Mouse (Mus musculus): Measurements from ENCODE around the gene Gm28372. TPM values are rescaled to one million over a fixed set of nuclear protein-coding genes. Genes with fewer than 3 reads are reported as not detected.

The Gm28372 gene
- total and polyA plus RNA-seq, 3 experiments, result 0.23 TPM; not detected in 2

- dilution Hi-C loops (cut with MboI; ENCODE audit: extremely low pct_ligation_motif_present, extremely low pct_unique_long_range_greater_than_20kb, low sequenced_read_pairs), result no loop called here
- Histone ChIP-seq H3K4me3 (replicated peaks in 1 of 3; ENCODE audit: low read depth in 2 of 3, low read length in 2 of 3, poor library complexity in 1 of 3) (peak overlapping the region; percentile 76 to 91 (median 89)), H3K27me3 (replicated peaks) (no peaks in the 10 kb centered on the region), H3K27ac (ENCODE audit: insufficient read depth, low read depth) (no peak overlapping the region), H3K4me2 (ENCODE audit: insufficient read depth, low read depth, poor library complexity, severe bottlenecking) (peak overlapping the region; percentile 70), H3K79me2 (replicated peaks; ENCODE audit: control insufficient read depth, extremely low read depth, insufficient read depth, poor library complexity, severe bottlenecking) (peaks cover 13% of the 10 kb centered on the region), H3K36me3 (replicated peaks in 1 of 2; ENCODE audit: control insufficient read depth in 1 of 2, insufficient read depth in 1 of 2, low read length in 1 of 2) (peaks cover 3 to 18% of the 10 kb centered on the region in 2 experiments), H3K4me1 (ENCODE audit: control insufficient read depth in 1 of 2, insufficient read depth in 2 of 2) (peaks cover 0 to 32% of the 10 kb centered on the region in 2 experiments; a peak in 2 of 4 replicates), H3K9me3 (replicated peaks; ENCODE audit: low read length) (no peaks in the 10 kb centered on the region), H3K9ac (ENCODE audit: insufficient read depth, low read depth) (peak overlapping the region; percentile 16; the same call in 1 of the 2 replicates)
- TF ChIP-seq CTCF (conservative IDR thresholded peaks at IDR 0.05 in 1 of 2, IDR thresholded peaks at IDR 0.05 in 1 of 2; ENCODE audit: low read depth in 2 of 2, low read length in 2 of 2), result peak in 1 of 2 experiments; percentile 33; a peak in 2 of 4 replicates
- TF ChIP-seq RAD21 (IDR thresholded peaks at IDR 0.05; ENCODE audit: low read depth, low read length), result peak; percentile 29
- no peak for TF ChIP-seq SIN3A (IDR thresholded peaks at IDR 0.05; ENCODE audit: low read length)
- DNase-seq (ENCODE audit: extremely low read depth), result peak; percentile 37
- in situ Hi-C loops (cut with MboI; ENCODE audit: low pct_ligation_motif_present, low pct_unique_long_range_greater_than_20kb, low sequenced_read_pairs), result loop anchor here (10.0 kb wide), 1 partner anchor 106 kb away; no protein-coding TSS in a partner anchor
Observed at GRCm38 (mm10) chr2:130449021-130449793, 44.2 kb downstream of the Gm28372 start.

DNA sequence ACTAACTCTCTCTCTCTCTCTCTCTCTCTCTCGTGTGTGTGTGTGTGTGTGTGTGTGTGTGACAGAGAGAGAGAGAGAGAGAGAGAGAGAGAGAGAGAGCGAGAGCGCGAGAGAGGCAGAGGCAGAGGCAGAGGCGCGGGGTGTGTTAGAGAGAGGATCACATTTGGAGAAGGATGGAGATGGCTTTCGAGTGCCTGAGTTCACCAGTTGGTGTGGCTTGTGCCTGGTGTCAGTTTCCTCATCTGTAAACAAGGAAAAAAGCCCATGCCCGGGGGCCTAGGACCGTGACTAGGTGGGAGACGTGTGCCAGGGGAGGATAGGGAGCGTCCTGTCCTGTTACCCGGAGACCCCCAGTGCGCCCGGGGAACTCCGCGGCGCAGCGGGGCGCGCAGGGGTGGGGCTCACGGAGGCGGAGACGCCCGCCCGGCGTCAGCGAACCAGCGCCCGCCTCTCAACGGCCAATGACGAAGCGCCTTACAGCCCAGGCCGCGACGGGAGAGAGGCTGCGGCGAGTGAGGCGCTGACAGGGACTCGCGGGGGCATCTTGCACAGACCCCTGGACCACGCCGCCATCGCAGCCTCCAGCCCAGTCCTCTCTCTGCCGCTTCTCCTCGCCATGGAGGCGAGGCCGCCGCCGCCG is 44.9 kb downstream of the Gm28372 start, which contains the start of gene Ptpra:
TSS of gene Ptpra (plus strand) at position 485 of the 640 bp plus-strand sequence.
- in situ Hi-C loops (cut with MboI; ENCODE audit: low pct_ligation_motif_present, low pct_unique_long_range_greater_than_20kb, low sequenced_read_pairs), result loop anchor here (10.0 kb wide), 1 partner anchor 105 kb away; no protein-coding TSS in a partner anchor
- H3K9ac ChIP-seq (ENCODE audit: insufficient read depth, low read depth), result peak within 1 kb of the TSS; percentile 55
- 0 out of 2 replicates have a peak within 1 kb of the TSS, but pooled peaks have one; percentile 5 for H3K27ac ChIP-seq (ENCODE audit: insufficient read depth, low read depth)
- peaks cover 0 to 16% of the 10 kb centered on the region in 2 experiments for H3K36me3 ChIP-seq (replicated peaks in 1 of 2; ENCODE audit: control insufficient read depth in 1 of 2, insufficient read depth in 1 of 2, low read length in 1 of 2)
- no peaks in the 10 kb centered on the region for H3K27me3 ChIP-seq (replicated peaks)
- peak within 1 kb of the TSS; percentile 76 to 91 (median 89) for H3K4me3 ChIP-seq (replicated peaks in 1 of 3; ENCODE audit: low read depth in 2 of 3, low read length in 2 of 3, poor library complexity in 1 of 3)
- dilution Hi-C loops (cut with MboI; ENCODE audit: extremely low pct_ligation_motif_present, extremely low pct_unique_long_range_greater_than_20kb, low sequenced_read_pairs), result no loop called here
- peaks cover 18% of the 10 kb centered on the region for H3K79me2 ChIP-seq (replicated peaks; ENCODE audit: control insufficient read depth, extremely low read depth, insufficient read depth, poor library complexity, severe bottlenecking)
- H3K9me3 ChIP-seq (replicated peaks; ENCODE audit: low read length), result no peaks in the 10 kb centered on the region
- peaks cover 0 to 32% of the 10 kb centered on the region in 2 experiments; a peak in 2 of 4 replicates for H3K4me1 ChIP-seq (ENCODE audit: control insufficient read depth in 1 of 2, insufficient read depth in 2 of 2)
- peak within 1 kb of the TSS; percentile 74 for H3K4me2 ChIP-seq (ENCODE audit: insufficient read depth, low read depth, poor library complexity, severe bottlenecking)
- peak; percentile 74 for DNase-seq (ENCODE audit: extremely low read depth)
- TF ChIP-seq CTCF (conservative IDR thresholded peaks at IDR 0.05 in 1 of 2, IDR thresholded peaks at IDR 0.05 in 1 of 2; ENCODE audit: low read depth in 2 of 2, low read length in 2 of 2), result no peak
- peak; percentile 25; the same call in 1 of the 2 replicates for TF ChIP-seq UBTF (IDR thresholded peaks at IDR 0.05; ENCODE audit: low read depth, low read length)
- TF ChIP-seq JUND (conservative IDR thresholded peaks at IDR 0.05; ENCODE audit: low read depth, low read length), result no peak
- TF ChIP-seq USF1 (IDR thresholded peaks at IDR 0.05; ENCODE audit: low read depth, low read length), result no peak
- peak; percentile 72 for TF ChIP-seq NRF1 (IDR thresholded peaks at IDR 0.05; ENCODE audit: low read depth, low read length)
- TF ChIP-seq SIN3A (IDR thresholded peaks at IDR 0.05; ENCODE audit: low read length), result peak; percentile 23
- no peak for TF ChIP-seq ELF1 (IDR thresholded peaks at IDR 0.05; ENCODE audit: low read depth, low read length)
- no peak for TF ChIP-seq IRF4 (IDR thresholded peaks at IDR 0.05; ENCODE audit: low read depth, low read length)
- 0 out of 2 replicates have a peak, but pooled peaks have one; percentile 55 for TF ChIP-seq TBP (conservative IDR thresholded peaks at IDR 0.05; ENCODE audit: low read depth, low read length)
- TF ChIP-seq POLR2A (IDR thresholded peaks at IDR 0.05; ENCODE audit: low read depth, low read length), result peak; percentile 87
- no peak for TF ChIP-seq KAT2A (IDR thresholded peaks at IDR 0.05; ENCODE audit: insufficient replicate concordance, low read length)
- no peak for TF ChIP-seq MYC (IDR thresholded peaks at IDR 0.05; ENCODE audit: low read depth, low read length)
- peak; percentile 63 for TF ChIP-seq NELFE (IDR thresholded peaks at IDR 0.05; ENCODE audit: low read depth, low read length)
- TF ChIP-seq ZMIZ1 (IDR thresholded peaks at IDR 0.05; ENCODE audit: low read depth, low read length), result peak; percentile 62; the same call in 1 of the 2 replicates
- TF ChIP-seq CHD1 (IDR thresholded peaks at IDR 0.05; ENCODE audit: low read depth, low read length), result no peak
- TF ChIP-seq HCFC1 (IDR thresholded peaks at IDR 0.05; ENCODE audit: low read depth, low read length), result peak; percentile 58
- 0 out of 2 replicates have a peak, but pooled peaks have one; percentile 9 for TF ChIP-seq MAX (IDR thresholded peaks at IDR 0.05; ENCODE audit: low read length)
- TF ChIP-seq PAX5 (IDR thresholded peaks at IDR 0.05; ENCODE audit: low read length), result no peak

All from CH12.LX (cell line).